Mouse (Mus musculus) skeletal muscle tissue, postnatal 0 days (tissue): ENCODE results near the gene Zfp708. TPM values are rescaled to one million over a fixed set of nuclear protein-coding genes. Genes with fewer than 3 reads are reported as not detected.

Source experiments
- polyA plus RNA-seq: library from polyadenylated mRNA; unstranded; fragments of >200 nt; fragmentation: Nextera tagmentation; extraction: Ambion mirVana; gene quantifications from 2 replicates; pipeline ENCODE4 v1.2.1, GENCODE M21; 2015

The Zfp708 gene
- polyA plus RNA-seq = 2.4 and 3.0 TPM in 2 replicates

DNA sequence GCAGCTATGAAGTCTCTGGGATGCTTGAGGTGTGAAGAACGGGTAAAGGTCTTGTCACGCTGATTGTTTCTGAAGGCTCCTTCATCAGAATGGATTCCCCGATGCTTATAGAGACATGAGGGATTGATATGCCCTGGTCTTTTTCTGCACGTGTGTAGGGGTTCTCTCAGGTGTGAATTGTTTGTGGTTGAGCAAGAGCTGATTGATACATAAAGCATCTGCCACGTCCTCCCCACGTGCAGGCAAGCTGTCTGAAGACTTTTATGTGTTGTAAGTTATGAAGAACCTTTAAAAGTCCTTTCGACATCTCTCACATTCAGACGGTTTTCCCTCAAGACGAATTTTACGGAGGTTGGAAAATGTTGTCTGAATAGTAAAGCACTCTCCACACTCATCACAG is at the start of gene Zfp708:
TSS of gene Zfp708 (minus strand) at position 101 of the 400 bp plus-strand sequence.

DNA sequence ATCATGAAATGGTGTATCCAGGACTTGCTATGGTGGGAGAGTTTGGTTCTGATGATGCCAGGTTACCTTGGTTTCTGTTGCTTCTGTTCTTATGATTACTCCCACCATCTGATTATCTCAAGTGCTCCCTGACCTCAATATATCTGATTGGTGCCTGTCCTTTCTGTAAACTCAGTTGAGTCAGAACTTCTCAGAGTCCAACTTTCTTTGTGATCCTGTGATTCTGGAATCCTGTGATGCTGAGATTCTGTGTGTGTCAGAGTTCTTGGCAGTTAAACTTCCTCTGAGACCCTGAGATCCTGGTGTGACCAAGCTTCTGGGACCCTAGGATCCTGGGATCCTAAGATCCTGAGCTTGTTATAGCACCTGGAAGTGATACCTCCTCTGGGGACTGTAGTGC is 23.6 kb upstream of the Zfp708 start, which contains the start of gene Zfp759:
TSS of gene Zfp759 (plus strand) at position 301 of the 400 bp plus-strand sequence.

DNA sequence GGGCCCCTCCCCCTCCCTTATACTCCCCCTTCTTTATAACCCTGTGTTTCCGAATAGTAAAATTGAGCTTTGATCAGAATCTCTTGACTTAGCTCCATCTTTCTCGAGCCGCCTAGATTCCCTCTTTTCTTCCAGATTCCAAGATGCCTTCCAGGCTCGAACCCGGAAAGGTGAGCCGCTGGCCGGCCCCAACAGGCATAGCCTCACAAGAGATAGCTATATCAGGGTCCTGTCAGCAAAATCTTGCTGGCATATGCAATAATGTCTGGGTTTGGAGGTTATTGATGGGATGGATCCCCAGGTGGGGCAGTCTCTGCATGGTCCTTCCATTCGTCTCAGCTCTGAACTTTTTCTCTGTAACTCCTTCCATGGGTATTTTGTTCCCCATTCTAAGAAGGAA is 18.4 kb upstream of the Zfp708 start, which contains the start of gene Rslcan18:
TSS of gene Rslcan18 (minus strand) at position 101 of the 400 bp plus-strand sequence.

DNA sequence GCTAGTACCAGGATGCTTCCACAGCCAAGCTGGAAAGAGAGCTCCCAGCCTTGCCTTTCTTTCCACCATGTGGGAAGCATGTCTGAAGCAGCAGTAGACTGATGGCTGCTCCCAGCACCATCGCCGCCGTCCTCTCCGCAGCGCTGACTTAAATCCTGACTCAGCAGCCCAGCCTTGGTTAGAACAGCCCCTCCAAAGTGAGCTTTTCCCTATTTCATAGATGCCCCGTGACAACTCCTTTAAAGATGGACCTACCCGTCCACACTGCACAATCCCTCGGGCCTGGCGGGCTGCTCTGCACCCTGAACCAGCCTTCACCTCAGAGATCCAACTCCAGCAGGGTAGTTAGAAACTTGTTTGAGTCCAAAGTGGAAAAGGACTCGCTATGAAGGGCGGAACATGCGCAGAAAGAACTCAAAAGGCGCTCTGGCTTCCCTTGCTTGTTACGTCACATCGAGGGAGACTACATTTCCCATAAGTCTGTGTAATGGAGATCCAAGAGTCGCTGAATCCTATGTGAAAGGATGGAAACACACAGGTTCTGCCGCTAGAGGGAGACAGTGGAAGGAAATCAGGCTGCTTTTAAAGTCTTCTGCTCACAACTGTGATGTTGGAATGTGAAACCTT is 10.5 kb upstream of the Zfp708 start, which contains the start of gene Gm28557:
TSS of gene Gm28557 (minus strand) at position 411 of the 627 bp plus-strand sequence.

DNA sequence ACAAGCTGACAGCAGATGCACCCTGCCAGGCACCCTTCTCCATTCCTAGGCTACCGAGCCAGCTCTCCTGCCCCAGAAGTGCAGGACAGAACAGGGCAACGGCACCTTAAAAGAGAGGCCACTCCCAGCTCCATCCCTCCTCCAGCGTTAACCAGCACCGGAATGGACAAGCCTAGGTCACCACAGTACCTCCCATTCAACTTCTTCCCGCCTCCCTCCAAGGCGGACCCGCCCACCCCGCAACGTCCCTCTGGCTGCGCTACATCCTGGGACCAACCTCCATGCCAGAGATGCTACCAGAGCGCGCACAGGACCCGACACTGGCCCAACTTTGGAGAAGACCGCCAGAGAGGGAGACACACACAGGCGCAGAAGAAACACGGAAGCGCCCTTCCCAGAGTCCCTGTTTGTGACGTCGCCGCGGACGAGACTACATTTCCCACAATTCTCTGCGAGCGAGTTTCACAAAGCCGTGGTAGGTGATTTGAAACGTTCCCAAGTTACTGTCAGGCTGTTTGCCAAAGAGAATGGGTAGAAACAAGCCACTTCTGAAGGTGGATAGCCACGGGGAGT is 36.9 kb downstream of the Zfp708 start, which contains the start of gene Zfp712:
TSS of gene Zfp712 (minus strand) at position 385 of the 573 bp plus-strand sequence.

Other genes starting within 250 kb of the Zfp708 start
- 0.32 and 0.91 TPM in 2 replicates for gene Gm10767, start 193.1 kb downstream of the Zfp708 start, polyA plus RNA-seq
- 1.2 and 1.3 TPM in 2 replicates for gene Zfp712, start 36.8 kb downstream of the Zfp708 start, polyA plus RNA-seq
- gene Gm28557, start 10.6 kb upstream of the Zfp708 start, polyA plus RNA-seq = 1.3 and 1.7 TPM in 2 replicates
- gene Rslcan18, start 18.3 kb upstream of the Zfp708 start, polyA plus RNA-seq = 0.18 TPM in 1 of 2 replicates, not detected in the other
- 1.0 TPM in 2 replicates for gene Zfp759, start 23.7 kb upstream of the Zfp708 start, polyA plus RNA-seq
- 2.4 and 2.6 TPM in 2 replicates for gene Rsl1, start 75.2 kb upstream of the Zfp708 start, polyA plus RNA-seq
- 0.56 and 0.71 TPM in 2 replicates for gene Zfp455, start 96.5 kb upstream of the Zfp708 start, polyA plus RNA-seq
- gene Zfp458, start 180.5 kb upstream of the Zfp708 start, polyA plus RNA-seq = 0.56 and 0.71 TPM in 2 replicates
- gene Zfp457, start 208.5 kb upstream of the Zfp708 start, polyA plus RNA-seq = 0.34 and 0.73 TPM in 2 replicates
- 0.62 and 0.69 TPM in 2 replicates for gene Zfp595, start 234.6 kb upstream of the Zfp708 start, polyA plus RNA-seq